Mouse (Mus musculus) MEL (cell line): ENCODE measurements around the gene Zfp408. TPM values are rescaled to one million over a fixed set of nuclear protein-coding genes. Genes with fewer than 3 reads are reported as not detected.
A peak's percentile ranks its signal among the peaks of the same experiment; 100 is the strongest.

Source experiments
- DNase-seq: peaks from one replicate; pipeline ENCODE4 v3.0.0; 2011; ENCODE audit warnings: low read depth, low spot score
- H3K27ac ChIP-seq: 2 replicates; pipeline ENCODE4 v1.5.1; 2012; ENCODE audit warnings: low read depth, mild to moderate bottlenecking, control low read depth, low read length, moderate library complexity; ENCODE audit not compliant: control insufficient read depth
- H3K27me3 ChIP-seq, 2 experiments: fragments of 150-350 bp in 1 of 2; sonication (generic) in 1 of 2; 2 replicates each; pipeline ENCODE4 v1.6.1; 2012; ENCODE audit warnings: low read length in 2 of 2, mild to moderate bottlenecking in 2 of 2, improper control_type of control experiment in 1 of 2, moderate library complexity in 1 of 2; ENCODE audit not compliant: insufficient read depth in 2 of 2, control insufficient read depth in 1 of 2
- H3K36me3 ChIP-seq, 2 experiments: 2 replicates each; pipeline ENCODE4 v1.6.1; 2012 to 2014; ENCODE audit warnings: low read length in 2 of 2, improper control_type of control experiment in 1 of 2, inconsistent platforms in 1 of 2, mild to moderate bottlenecking in 1 of 2; ENCODE audit not compliant: insufficient read depth in 2 of 2, control insufficient read depth in 1 of 2
- H3K4me1 ChIP-seq, 2 experiments: fragments of 150-350 bp in 1 of 2; sonication (generic) in 1 of 2; 2 replicates each; pipeline ENCODE4 v1.6.1; 2012; ENCODE audit warnings: low read length in 2 of 2, improper control_type of control experiment in 1 of 2, mild to moderate bottlenecking in 1 of 2; ENCODE audit not compliant: insufficient read depth in 2 of 2, control insufficient read depth in 1 of 2
- H3K4me3 ChIP-seq, 2 experiments: fragments of 150-350 bp in 1 of 2; sonication (generic) in 1 of 2; 2 replicates each; pipeline ENCODE4 v1.5.1; 2012; ENCODE audit warnings: low read depth in 2 of 2, low read length in 2 of 2, mild to moderate bottlenecking in 2 of 2, moderate library complexity in 2 of 2, control low read depth in 1 of 2, improper control_type of control experiment in 1 of 2; ENCODE audit not compliant: control insufficient read depth in 1 of 2, insufficient read depth in 1 of 2
- H3K79me2 ChIP-seq: 2 replicates; pipeline ENCODE4 v1.6.1; 2012; ENCODE audit warnings: mild to moderate bottlenecking, low read length, moderate library complexity; ENCODE audit not compliant: control insufficient read depth, poor library complexity, insufficient read depth
- H3K9ac ChIP-seq: 2 replicates; pipeline ENCODE4 v1.6.1; 2012; ENCODE audit warnings: low read depth, mild to moderate bottlenecking, control low read depth, low read length, moderate library complexity; ENCODE audit not compliant: control insufficient read depth, poor library complexity, severe bottlenecking
- H3K9me3 ChIP-seq: fragments of 150-350 bp; sonication (generic); replicated peaks from 2 replicates; pipeline ENCODE4 v1.6.1; 2012; ENCODE audit warnings: mild to moderate bottlenecking, low read length, improper control_type of control experiment, moderate library complexity; ENCODE audit not compliant: insufficient read depth
- CHD1 ChIP-seq: IDR thresholded peaks from 2 replicates; pipeline ENCODE4 v1.6.1; 2012; ENCODE audit warnings: low read depth, mild to moderate bottlenecking, inconsistent platforms, low read length, improper control_type of control experiment
- CHD2 ChIP-seq: IDR thresholded peaks from 2 replicates; pipeline ENCODE4 v1.6.1; 2011; ENCODE audit warnings: low read length, improper control_type of control experiment
- ELF1 ChIP-seq: IDR thresholded peaks from 2 replicates; pipeline ENCODE4 v1.6.1; 2014; ENCODE audit warnings: low read depth, mild to moderate bottlenecking, inconsistent platforms, low read length, improper control_type of control experiment, moderate library complexity
- EP300 ChIP-seq, 2 experiments: IDR thresholded peaks; 2 replicates each; pipeline ENCODE4 v1.6.1; 2011; ENCODE audit warnings: improper control_type of control experiment in 2 of 2, low read length in 2 of 2, low read depth in 1 of 2, mild to moderate bottlenecking in 1 of 2
- GATA1 ChIP-seq: IDR thresholded peaks from 2 replicates; pipeline ENCODE4 v1.6.1; 2011; ENCODE audit warnings: low read depth, low read length, improper control_type of control experiment
- JUND ChIP-seq: IDR thresholded peaks from 2 replicates; pipeline ENCODE4 v1.6.1; 2011; ENCODE audit warnings: low read depth, mild to moderate bottlenecking, improper control_type of control experiment, low read length
- KAT2A ChIP-seq: conservative IDR thresholded peaks from 2 replicates; pipeline ENCODE4 v1.6.1; 2012; ENCODE audit warnings: low read depth, low read length, improper control_type of control experiment, inconsistent platforms
- MAFK ChIP-seq: IDR thresholded peaks from 2 replicates; pipeline ENCODE4 v1.6.1; 2011; ENCODE audit warnings: low read depth, mild to moderate bottlenecking, low read length, improper control_type of control experiment, borderline replicate concordance
- MAZ ChIP-seq: IDR thresholded peaks from 2 replicates; pipeline ENCODE4 v1.6.1; 2012; ENCODE audit warnings: low read depth, mild to moderate bottlenecking, inconsistent platforms, low read length, improper control_type of control experiment
- MEF2A ChIP-seq: IDR thresholded peaks from 2 replicates; pipeline ENCODE4 v1.6.1; 2014; ENCODE audit warnings: low read depth, mild to moderate bottlenecking, inconsistent platforms, low read length, improper control_type of control experiment; ENCODE audit not compliant: poor library complexity, insufficient replicate concordance, severe bottlenecking; ENCODE audit errors: extremely low read depth
- NELFE ChIP-seq: IDR thresholded peaks from 2 replicates; pipeline ENCODE4 v1.6.1; 2011; ENCODE audit warnings: low read depth, low read length, improper control_type of control experiment
- POLR2A ChIP-seq, 2 experiments: IDR thresholded peaks; 2 replicates each; pipeline ENCODE4 v1.6.1; 2011 to 2012; ENCODE audit warnings: low read length in 2 of 2, mild to moderate bottlenecking in 2 of 2, control low read depth in 1 of 2, improper control_type of control experiment in 1 of 2, low read depth in 1 of 2, moderate library complexity in 1 of 2; ENCODE audit not compliant: control insufficient read depth in 1 of 2, insufficient read depth in 1 of 2, poor library complexity in 1 of 2
- POLR2AphosphoS2 ChIP-seq: IDR thresholded peaks from 2 replicates; pipeline ENCODE4 v1.6.1; 2011; ENCODE audit warnings: low read length, improper control_type of control experiment
- POLR2AphosphoS5 ChIP-seq: IDR thresholded peaks from 2 replicates; pipeline ENCODE4 v1.6.1; 2012; ENCODE audit warnings: low read depth, borderline replicate concordance, mild to moderate bottlenecking, inconsistent platforms, low read length, moderate library complexity, mixed read lengths
- RAD21 ChIP-seq: IDR thresholded peaks from 2 replicates; pipeline ENCODE4 v1.6.1; 2011; ENCODE audit warnings: mild to moderate bottlenecking, low read depth, low read length, improper control_type of control experiment
- RCOR1 ChIP-seq: IDR thresholded peaks from 2 replicates; pipeline ENCODE4 v1.6.1; 2012; ENCODE audit warnings: low read depth, mild to moderate bottlenecking, inconsistent platforms, low read length, improper control_type of control experiment
- TBP ChIP-seq: IDR thresholded peaks from 2 replicates; pipeline ENCODE4 v1.8.0; 2011; ENCODE audit warnings: low read depth, low read length, improper control_type of control experiment
- TCF12 ChIP-seq: IDR thresholded peaks from 2 replicates; pipeline ENCODE4 v1.6.1; 2014; ENCODE audit warnings: low read depth, mild to moderate bottlenecking, inconsistent platforms, low read length, improper control_type of control experiment, moderate library complexity
- USF1 ChIP-seq: IDR thresholded peaks from 2 replicates; pipeline ENCODE4 v1.6.1; 2014; ENCODE audit warnings: low read depth, mild to moderate bottlenecking, inconsistent platforms, low read length, improper control_type of control experiment, moderate library complexity
- ZC3H11A ChIP-seq: IDR thresholded peaks from 2 replicates; pipeline ENCODE4 v1.6.1; 2012; ENCODE audit warnings: low read depth, mild to moderate bottlenecking, inconsistent platforms, low read length, improper control_type of control experiment
- ZKSCAN1 ChIP-seq: IDR thresholded peaks from 2 replicates; pipeline ENCODE4 v1.6.1; 2012; ENCODE audit warnings: low read depth, mild to moderate bottlenecking, inconsistent platforms, low read length, improper control_type of control experiment, moderate library complexity
- polyA plus RNA-seq, 2 experiments: library from polyadenylated mRNA; stranded (reverse) in 1 of 2; unstranded in 1 of 2; fragments of >175 nt in 1 of 2; fragments of >200 nt in 1 of 2; gene quantifications; 2 replicates each; pipeline versions ENCODE4 v1.2.1 to v1.2.4; 2012; ENCODE audit warnings: low replicate concordance in 2 of 2, low read depth in 1 of 2; ENCODE audit not compliant: insufficient read length in 2 of 2, insufficient read depth in 1 of 2, missing spikeins in 1 of 2
- total RNA-seq: library from RNA; depleted of rRNA; stranded (reverse); fragments of 300-350 nt; gene quantifications from 2 replicates; pipeline ENCODE4 v1.2.3, GENCODE M21; 2012

The Zfp408 gene
- total and polyA plus RNA-seq, 3 experiments, result 10.4 to 16.4 TPM; not detected in 1

DNA sequence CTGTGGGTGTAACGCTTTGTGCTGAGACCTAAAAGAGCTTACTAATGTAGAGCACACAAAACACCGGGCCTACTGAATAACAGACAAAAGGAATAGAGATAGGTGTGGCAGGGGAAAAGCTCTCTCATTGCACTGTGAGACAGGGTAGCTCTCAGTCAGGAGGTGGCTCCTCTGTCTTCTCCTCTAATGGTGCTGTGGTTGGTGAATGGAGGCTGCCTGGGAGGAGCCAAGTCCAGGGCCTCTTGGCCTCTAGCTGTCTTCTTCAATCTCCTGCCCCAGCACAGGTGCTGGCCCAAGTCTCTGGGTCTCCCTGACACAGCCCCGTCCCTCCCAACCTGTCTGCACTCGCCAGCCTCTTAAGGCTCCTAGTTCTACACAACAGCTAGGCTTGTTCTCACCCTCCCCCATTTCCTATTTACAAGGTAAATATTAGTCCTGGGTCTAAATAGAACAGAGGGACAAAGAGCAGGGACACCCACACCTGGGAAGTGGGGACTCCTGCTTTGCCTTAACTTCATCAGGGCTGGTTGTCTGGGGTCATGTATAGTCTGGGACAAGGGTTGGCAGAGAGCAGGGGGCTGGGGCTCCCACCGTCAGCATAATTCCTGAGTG lies 12.8 kb downstream of the Zfp408 start:
- Histone ChIP-seq H3K27ac (no peak overlapping the region), H3K36me3 (peaks cover 0 to 12% of the 10 kb centered on the region in 2 experiments; a peak in 2 of 4 replicates), H3K9ac (no peak overlapping the region), H3K4me3 (no peak overlapping the region), H3K79me2 (no peaks in the 10 kb centered on the region), H3K9me3 (no peaks in the 10 kb centered on the region), H3K27me3 (no peaks in the 10 kb centered on the region), H3K4me1 (peaks cover 15 to 17% of the 10 kb centered on the region in 2 experiments)
- DNase-seq, result peak; percentile 62
- TF ChIP-seq MAFK (no peak), MEF2A (no peak), ELF1 (no peak), GATA1 (no peak), POLR2A (IDR thresholded peaks at IDR 0.05; ENCODE audit: control insufficient read depth in 1 of 2, insufficient read depth in 1 of 2, low read depth in 1 of 2, low read length in 2 of 2, poor library complexity in 1 of 2) (no peak), RCOR1 (no peak), ZKSCAN1 (no peak), CHD2 (no peak), TBP (no peak), ZC3H11A (no peak), JUND (no peak)

DNA sequence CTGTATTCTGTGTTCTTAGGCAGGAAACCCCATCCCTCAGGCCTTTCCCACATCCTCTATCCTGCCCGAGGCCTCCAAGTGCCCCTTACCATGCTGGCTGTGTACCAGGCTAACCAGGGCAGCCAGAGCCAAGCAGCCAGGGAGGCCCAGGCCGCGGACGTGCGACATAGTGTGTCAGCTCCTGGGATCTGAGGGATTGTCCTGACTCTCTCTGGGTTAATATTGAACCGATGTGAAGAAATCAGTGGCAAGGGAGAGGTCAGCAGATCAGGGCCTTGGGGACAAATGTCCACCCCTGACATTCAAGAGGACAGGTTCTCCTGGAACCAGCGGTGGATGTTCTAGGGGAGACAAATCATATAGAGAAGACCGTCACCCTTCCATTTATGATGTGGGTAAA lies 13.4 kb downstream of the Zfp408 start, which contains the start of gene F2:
Gene F2 (minus strand): TSS at position 186 of the 400 bp plus-strand sequence.
- Histone ChIP-seq H3K79me2 (no peaks in the 10 kb centered on the region), H3K27ac (peak within 1 kb of the TSS; percentile 57)

DNA sequence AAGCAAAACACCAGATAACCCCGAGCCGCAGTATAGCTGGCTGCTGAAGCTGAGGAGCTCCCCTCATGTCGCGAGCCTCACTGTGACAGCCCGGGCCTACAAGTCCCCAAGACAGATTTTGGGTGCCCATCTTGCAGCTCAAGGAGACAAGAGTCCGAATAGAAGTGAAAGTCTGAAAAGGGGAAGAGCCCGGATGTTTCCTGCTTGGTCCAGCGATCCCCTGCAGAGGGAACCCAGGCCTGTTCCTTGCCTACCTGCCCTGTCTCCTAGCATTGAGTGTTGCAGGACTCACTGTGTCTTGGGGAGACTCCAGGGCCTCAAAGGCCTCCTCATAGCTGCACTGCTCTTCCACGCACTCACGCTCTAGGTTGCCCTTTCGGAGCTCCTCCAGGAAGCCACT lies 14.1 kb downstream of the Zfp408 start:
- Histone ChIP-seq H3K79me2 (no peaks in the 10 kb centered on the region), H3K9me3 (no peaks in the 10 kb centered on the region), H3K36me3 (peaks cover 0 to 12% of the 10 kb centered on the region in 2 experiments; a peak in 2 of 4 replicates), H3K27me3 (no peaks in the 10 kb centered on the region), H3K4me3 (peak overlapping the region in 1 of 2 experiments; percentile 3; a peak in 1 of 4 replicates), H3K9ac (no peak overlapping the region; the same call in 1 of the 2 replicates), H3K4me1 (peaks cover 15 to 17% of the 10 kb centered on the region in 2 experiments), H3K27ac (peak overlapping the region; percentile 57)
- no peak for DNase-seq
- TF ChIP-seq POLR2A (IDR thresholded peaks at IDR 0.05; ENCODE audit: control insufficient read depth in 1 of 2, insufficient read depth in 1 of 2, low read depth in 1 of 2, low read length in 2 of 2, poor library complexity in 1 of 2) (no peak), MAZ (no peak), POLR2AphosphoS2 (no peak), GATA1 (no peak), CHD1 (no peak), RAD21 (no peak), POLR2AphosphoS5 (no peak), EP300 (IDR thresholded peaks at IDR 0.05; ENCODE audit: low read depth in 1 of 2, low read length in 2 of 2) (no peak), USF1 (no peak), TCF12 (no peak), ZC3H11A (no peak), NELFE (no peak)

More for the DNA sequence above, 13.4 kb downstream of the Zfp408 start, which contains the start of gene F2:
- Histone ChIP-seq H3K27me3 (no peaks in the 10 kb centered on the region), H3K4me3 (peak within 1 kb of the TSS; percentile 3 to 32; a peak in 2 of 4 replicates), H3K9ac (peak within 1 kb of the TSS; percentile 49; the same call in 1 of the 2 replicates)
- DNase-seq, result no peak
- TF ChIP-seq KAT2A, result no peak
- no peak for TF ChIP-seq EP300 (IDR thresholded peaks at IDR 0.05; ENCODE audit: low read depth in 1 of 2, low read length in 2 of 2)
- no peak for TF ChIP-seq CHD1
- no peak for TF ChIP-seq RAD21
- TF ChIP-seq CHD2, result no peak
- no peak for TF ChIP-seq NELFE
- no peak for TF ChIP-seq POLR2AphosphoS2
- TF ChIP-seq, all 39 proteins: peak for 0
- peaks cover 0 to 12% of the 10 kb centered on the region in 2 experiments; a peak in 2 of 4 replicates for H3K36me3 ChIP-seq
- H3K4me1 ChIP-seq, result peaks cover 15 to 17% of the 10 kb centered on the region in 2 experiments
- H3K9me3 ChIP-seq, result no peaks in the 10 kb centered on the region
